Comparison of ENCODE assay signal across 9 mouse cellular contexts in genomic region chr13:58593129-58593528, GRCm38 (mm10). TPM values are rescaled to one million over a fixed set of nuclear protein-coding genes. Genes with fewer than 3 reads are reported as not detected.
DNase-seq lines count a peak whose midpoint lies in the region; ATAC-seq and TF ChIP-seq lines count a peak whose summit lies in the region.
"Had no signal": no experiment of that assay in that cellular context is flagged by ENCODE, and none has a peak within 500 bp of the region (broad histone marks: within the 10 kb centered on the region; RNA-seq: fewer than 3 reads in every experiment).

No protein-coding gene starts in this region.

- no peaks in the 10 kb centered on the region for H3K4me1 ChIP-seq in embryonic facial prominence, embryonic 14.5 days (ENCODE audit: control insufficient read depth, insufficient read depth, low read length)
- no peaks in the 10 kb centered on the region for H3K4me1 ChIP-seq in intestine, postnatal 0 days (replicated peaks; ENCODE audit: control insufficient read depth, insufficient read depth, low read length)
- no peaks in the 10 kb centered on the region for H3K4me1 ChIP-seq in lung, embryonic 14.5 days (ENCODE audit: insufficient read depth)

- TF ChIP-seq CTCF in intestine, postnatal 0 days (IDR thresholded peaks at IDR 0.05; ENCODE audit: low read depth): peak; percentile 60
- TF ChIP-seq CTCF in lung, embryonic 14.5 days (IDR thresholded peaks at IDR 0.05; ENCODE audit: low read depth): peak; percentile 56

- H3K4me2 ChIP-seq in embryonic facial prominence, embryonic 14.5 days (ENCODE audit: low read depth, low read length): no peak overlapping the region
- no peak overlapping the region for H3K4me2 ChIP-seq in intestine, postnatal 0 days (replicated peaks; ENCODE audit: low read depth)
- no peak overlapping the region for H3K4me2 ChIP-seq in lung, embryonic 14.5 days

- H3K27me3 ChIP-seq in embryonic facial prominence, embryonic 14.5 days (replicated peaks; ENCODE audit: control insufficient read depth, insufficient read depth, low read length): no peaks in the 10 kb centered on the region
- H3K27me3 ChIP-seq in intestine, postnatal 0 days (replicated peaks; ENCODE audit: control insufficient read depth, insufficient read depth, low read length): no peaks in the 10 kb centered on the region
- no peaks in the 10 kb centered on the region for H3K27me3 ChIP-seq in lung, embryonic 14.5 days (ENCODE audit: insufficient read depth, low read length)

- no peaks in the 10 kb centered on the region for H3K9me3 ChIP-seq in embryonic facial prominence, embryonic 14.5 days (ENCODE audit: control insufficient read depth, low read length)
- H3K9me3 ChIP-seq in intestine, postnatal 0 days (ENCODE audit: control insufficient read depth): no peaks in the 10 kb centered on the region
- H3K9me3 ChIP-seq in lung, embryonic 14.5 days (ENCODE audit: low read depth, low read length): no peaks in the 10 kb centered on the region

- H3K9ac ChIP-seq in embryonic facial prominence, embryonic 14.5 days (ENCODE audit: low read depth, low read length): no peak overlapping the region
- no peak overlapping the region for H3K9ac ChIP-seq in intestine, postnatal 0 days (ENCODE audit: low read depth, low read length)
- no peak overlapping the region for H3K9ac ChIP-seq in lung, embryonic 14.5 days

- H3K36me3 ChIP-seq in embryonic facial prominence, embryonic 14.5 days (ENCODE audit: control insufficient read depth, insufficient read depth, low read length): no peaks in the 10 kb centered on the region
- H3K36me3 ChIP-seq in intestine, postnatal 0 days (ENCODE audit: control insufficient read depth, insufficient read depth): no peaks in the 10 kb centered on the region
- H3K36me3 ChIP-seq in lung, embryonic 14.5 days (ENCODE audit: insufficient read depth): no peaks in the 10 kb centered on the region

- 17% methylated on average over 7 of the region's 7 CpGs for WGBS in embryonic facial prominence, embryonic 14.5 days
- 44% methylated on average over 7 of the region's 7 CpGs for WGBS in intestine, postnatal 0 days
- WGBS in lung, embryonic 14.5 days: 24% methylated on average over 7 of the region's 7 CpGs

- H3K27ac ChIP-seq in embryonic facial prominence, embryonic 14.5 days (replicated peaks; ENCODE audit: low read depth, low read length): no peak overlapping the region; the same call in 1 of the 2 replicates
- H3K27ac ChIP-seq in intestine, postnatal 0 days (ENCODE audit: low read depth, low read length): no peak overlapping the region
- no peak overlapping the region for H3K27ac ChIP-seq in lung, embryonic 14.5 days (ENCODE audit: low read depth)

- peak; percentile 38; the same call in 1 of the 2 replicates for ATAC-seq in embryonic facial prominence, embryonic 14.5 days (ENCODE audit: low read depth)
- no peak for ATAC-seq in intestine, postnatal 0 days
- ATAC-seq in lung, embryonic 14.5 days (ENCODE audit: insufficient read depth): no peak
- no peak for ATAC-seq in erythroblast, adult 5-6 weeks (replicated peaks; ENCODE audit: low FRiP score, poor library complexity, severe bottlenecking)

- H3K4me3 ChIP-seq in embryonic facial prominence, embryonic 14.5 days (ENCODE audit: low read depth, low read length): no peak overlapping the region
- no peak overlapping the region for H3K4me3 ChIP-seq in intestine, postnatal 0 days (ENCODE audit: low read depth, low read length)
- no peak overlapping the region for H3K4me3 ChIP-seq in lung, embryonic 14.5 days (ENCODE audit: low read depth, low read length)

- DNase-seq in right cerebral cortex, adult 18-20 months: peak; percentile 20
- DNase-seq in right cerebral cortex, postnatal 36 days (ENCODE audit: low spot score in 2 of 2): no peak
- DNase-seq in adrenal gland, postnatal 14 days: peak; percentile 85
- peak; percentile 83 for DNase-seq in embryonic facial prominence, embryonic 14.5 days (ENCODE audit: low spot score)
- DNase-seq in lung, embryonic 14.5 days: peak; percentile 83
- DNase-seq in spleen, postnatal 36 days (ENCODE audit: low spot score in 2 of 2): peak; percentile 34 to 61

RNA-seq across cellular contexts. Expression of gene Slc28a3, which starts 17.5 kb away (rescaled TPM):
- not detected in 2 replicates for total RNA-seq in adrenal gland, postnatal 14 days (2021)
- 0.04 and 0.14 TPM in 2 replicates for polyA plus RNA-seq in embryonic facial prominence, embryonic 14.5 days (2014; fragmentation: Nextera tagmentation; extraction: Ambion mirVana)
- 0.09 TPM in 1 of 2 replicates, not detected in the other for polyA plus RNA-seq in intestine, postnatal 0 days (2015; fragmentation: Nextera tagmentation; extraction: Ambion mirVana)
- 0.08 TPM in 1 of 2 replicates, not detected in the other for polyA plus RNA-seq in lung, embryonic 14.5 days (2014; fragmentation: Nextera tagmentation; extraction: Ambion mirVana)
- not detected in 2 replicates for total RNA-seq in erythroblast, adult 5-6 weeks (2015; ENCODE audit: low replicate concordance)
- total RNA-seq in erythroblast, adult 5-6 weeks (2017; ENCODE audit: low replicate concordance): 0.17 TPM in 1 of 2 replicates, not detected in the other
- polyA plus RNA-seq: heart, embryonic 14.5 days had no signal

Comparison
In these comparisons a context has a peak if more than half of its experiments do, and no peak if none do; other contexts are left out.
1. DNase-seq: peak in right cerebral cortex, adult 18-20 months (single experiment), adrenal gland, postnatal 14 days (single experiment), embryonic facial prominence, embryonic 14.5 days (single experiment), lung, embryonic 14.5 days (single experiment) and spleen, postnatal 36 days (2 of 2); none in right cerebral cortex, postnatal 36 days (0 of 2).